Mouse (Mus musculus) right cerebral cortex, postnatal 36 days (tissue): Measurements from ENCODE around the gene Rtn2.

ENCODE experiments used
- DNase-seq, 2 experiments: peaks; one replicate each; pipeline ENCODE4 v3.0.0; 2022; ENCODE audit warnings: low spot score in 2 of 2, mixed read lengths in 1 of 2

Gene Rtn2

DNA sequence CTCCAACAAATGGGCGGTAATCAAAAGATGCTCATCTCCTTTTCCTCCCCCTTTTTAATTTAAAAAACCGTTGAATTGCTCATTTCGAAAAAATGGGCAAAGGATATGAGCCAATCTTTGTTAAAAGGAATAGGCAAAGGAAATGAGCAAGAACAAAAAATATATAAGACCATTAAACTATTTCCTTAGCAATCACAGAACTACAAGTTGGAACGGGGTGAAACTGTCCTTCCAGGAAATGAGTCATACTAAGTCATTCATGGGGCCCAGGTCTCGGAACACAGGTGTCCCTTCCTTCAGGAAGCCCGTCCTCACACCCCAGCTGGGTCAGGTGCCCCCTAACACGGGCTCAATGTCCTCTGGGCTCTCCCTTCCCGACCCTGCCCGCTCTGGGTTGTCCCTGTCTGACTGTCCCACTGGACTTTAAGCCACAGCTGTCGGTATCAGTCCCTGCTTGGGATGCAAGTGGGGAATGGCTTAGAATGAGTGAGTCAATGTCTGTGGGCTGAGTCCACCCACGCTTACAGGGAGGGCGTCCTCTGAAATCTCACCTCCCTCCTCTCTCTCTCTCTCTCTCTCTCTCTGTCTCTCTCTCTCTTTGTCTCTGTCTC, 61.9 kb downstream of the Rtn2 start, which contains the start of gene Ercc1:
Gene Ercc1, plus strand, starts transcription at position 542 of the 611 bp plus-strand sequence.
- DNase-seq: no peak

- DNase-seq: peak; percentile 94 to 96
Measured at GRCm38 (mm10) chr7:19344938-19345471, 62.6 kb downstream of the Rtn2 start.
